Mouse (Mus musculus): Measurements from ENCODE around the gene Tbc1d16. TPM values are rescaled to one million over a fixed set of nuclear protein-coding genes. Genes with fewer than 3 reads are reported as not detected.
A peak's percentile ranks its signal among the peaks of the same experiment; 100 is the strongest.

Tbc1d16 gene
- polyA plus RNA-seq, 1 experiment = 15.8 TPM

DNA sequence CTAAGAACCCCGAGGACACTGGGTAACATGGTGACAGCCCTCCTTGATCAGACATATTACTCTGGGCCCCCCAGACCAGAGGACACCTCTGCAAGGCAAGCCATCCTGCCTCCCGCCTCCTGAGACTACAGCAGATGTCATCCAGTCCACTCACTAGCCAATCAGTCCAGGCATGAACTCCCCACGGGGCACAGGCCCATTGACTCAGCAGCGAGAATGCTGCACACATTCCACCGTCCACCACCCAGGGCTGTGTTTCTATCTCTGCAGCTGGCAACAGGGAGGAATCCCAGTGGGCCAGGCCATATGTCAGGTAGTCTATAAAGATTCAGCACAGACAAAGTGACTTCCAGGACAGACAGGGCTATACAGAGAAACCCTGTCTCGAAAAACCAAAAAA, 20.3 kb downstream of the Tbc1d16 start:
- no peak for DNase-seq (ENCODE audit: low spot score)

DNA sequence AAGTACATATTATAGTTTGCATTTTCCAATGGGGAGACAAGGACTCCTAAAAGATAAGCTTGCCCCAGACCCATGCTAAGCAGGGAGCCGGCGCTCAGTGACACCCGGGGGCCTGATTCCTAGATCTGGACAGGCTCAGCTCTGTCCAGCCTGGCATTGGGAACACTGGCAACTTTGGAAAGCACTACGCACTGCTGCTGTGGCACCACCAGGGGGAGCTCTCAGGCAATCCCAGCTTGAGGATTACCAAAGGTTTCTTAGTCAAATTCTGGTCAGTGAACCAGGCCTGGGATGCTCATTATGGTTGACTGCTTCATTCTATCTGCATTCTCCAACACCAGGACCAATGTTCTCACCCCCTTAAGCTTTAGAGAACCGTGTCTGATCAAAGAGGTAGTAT, 21.7 kb downstream of the Tbc1d16 start:
- peak; percentile 65 for DNase-seq (ENCODE audit: low spot score)

DNA sequence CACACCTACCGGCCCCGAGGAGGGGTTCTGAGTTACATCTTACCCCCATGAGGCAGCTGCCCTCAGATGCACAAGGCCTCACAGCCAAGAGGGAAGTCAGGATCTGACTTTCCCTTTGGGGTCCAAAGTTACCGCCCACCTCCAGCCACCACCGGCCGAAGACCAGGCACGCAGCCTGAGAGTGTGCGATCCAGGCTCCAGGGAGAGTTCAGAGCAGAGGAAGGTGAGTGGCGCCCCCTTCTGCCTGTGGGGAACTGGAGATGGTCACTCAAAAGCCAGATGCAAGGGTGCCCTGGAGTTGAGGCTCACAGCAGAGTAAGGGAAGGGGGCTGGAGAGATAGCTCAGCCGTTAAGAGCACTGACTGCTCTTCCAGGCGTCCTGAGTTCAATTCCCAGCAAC, 22.6 kb downstream of the Tbc1d16 start:
- no peak for DNase-seq (ENCODE audit: low spot score)

DNA sequence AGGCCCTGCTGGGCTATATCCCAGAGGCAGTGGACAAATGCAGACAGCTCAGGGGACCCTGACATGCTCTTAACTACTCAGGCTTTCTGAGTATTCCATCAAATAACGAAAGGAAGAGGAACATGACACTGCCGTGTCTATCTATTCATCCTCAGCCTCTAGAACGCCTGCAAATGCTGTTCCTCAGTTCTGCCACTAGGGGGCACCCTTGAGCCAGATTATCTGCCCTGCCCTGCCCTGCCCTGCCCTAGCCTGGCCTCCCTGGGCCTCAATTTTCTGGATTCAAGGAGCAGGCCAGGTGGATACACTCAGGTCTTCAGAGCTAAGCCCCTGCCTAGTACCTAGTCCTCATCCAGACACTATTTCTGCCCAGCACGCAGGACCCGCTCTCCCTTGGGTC, 24.9 kb downstream of the Tbc1d16 start:
- no peak for DNase-seq (ENCODE audit: low spot score)

DNA sequence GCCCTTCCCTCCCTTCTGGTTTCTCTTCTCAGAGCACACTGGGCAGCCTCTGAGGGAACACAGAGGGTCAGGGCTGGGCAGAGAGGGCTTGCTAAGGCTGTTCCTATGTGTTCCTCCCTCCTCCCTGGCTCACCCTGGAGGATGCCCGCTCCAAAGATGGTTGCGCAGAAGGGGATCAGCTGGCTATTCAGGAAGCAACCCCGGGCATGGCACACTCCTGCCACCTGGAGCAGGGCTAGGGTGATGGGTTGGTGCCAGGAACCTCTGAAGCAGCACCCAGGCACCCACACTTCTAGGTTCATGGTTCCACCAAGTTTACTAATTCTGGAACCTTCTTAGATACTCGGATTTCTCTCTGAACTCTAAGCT, 29.1 kb downstream of the Tbc1d16 start:
- no peak for DNase-seq (ENCODE audit: low spot score)

DNA sequence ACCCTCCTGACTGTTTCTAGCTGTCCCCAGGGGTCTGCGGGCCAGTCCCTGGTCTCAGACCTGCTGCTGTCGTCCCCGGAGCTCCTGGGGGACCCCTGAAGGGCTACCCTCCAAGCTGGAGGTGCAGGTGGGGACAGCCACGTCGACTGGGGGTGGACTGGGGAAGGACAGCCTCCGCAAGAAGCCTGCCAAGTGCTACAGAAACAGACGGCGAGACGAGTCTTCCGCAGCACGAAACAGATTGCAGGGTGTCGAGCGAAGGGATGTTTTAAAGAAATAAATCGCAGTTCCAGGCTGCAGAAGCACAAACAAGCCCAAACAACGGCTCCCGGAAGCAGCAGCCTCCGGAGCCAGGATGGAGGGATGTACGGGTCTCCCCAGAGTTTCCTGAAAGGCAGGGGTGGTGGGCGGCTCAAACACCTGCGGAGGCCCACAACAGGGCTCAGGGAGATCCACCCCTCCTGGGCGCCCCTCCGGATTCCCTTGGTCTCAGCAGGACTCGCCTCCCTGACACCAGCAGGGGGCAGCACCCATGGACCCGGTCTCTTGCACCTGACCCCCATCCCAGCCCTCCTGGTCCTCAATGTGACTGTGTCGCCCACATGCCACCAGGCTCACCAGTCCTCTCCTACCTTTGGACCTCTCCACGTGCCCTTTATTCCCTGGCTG, 29.6 kb downstream of the Tbc1d16 start:
- DNase-seq (ENCODE audit: low spot score) = no peak

DNA sequence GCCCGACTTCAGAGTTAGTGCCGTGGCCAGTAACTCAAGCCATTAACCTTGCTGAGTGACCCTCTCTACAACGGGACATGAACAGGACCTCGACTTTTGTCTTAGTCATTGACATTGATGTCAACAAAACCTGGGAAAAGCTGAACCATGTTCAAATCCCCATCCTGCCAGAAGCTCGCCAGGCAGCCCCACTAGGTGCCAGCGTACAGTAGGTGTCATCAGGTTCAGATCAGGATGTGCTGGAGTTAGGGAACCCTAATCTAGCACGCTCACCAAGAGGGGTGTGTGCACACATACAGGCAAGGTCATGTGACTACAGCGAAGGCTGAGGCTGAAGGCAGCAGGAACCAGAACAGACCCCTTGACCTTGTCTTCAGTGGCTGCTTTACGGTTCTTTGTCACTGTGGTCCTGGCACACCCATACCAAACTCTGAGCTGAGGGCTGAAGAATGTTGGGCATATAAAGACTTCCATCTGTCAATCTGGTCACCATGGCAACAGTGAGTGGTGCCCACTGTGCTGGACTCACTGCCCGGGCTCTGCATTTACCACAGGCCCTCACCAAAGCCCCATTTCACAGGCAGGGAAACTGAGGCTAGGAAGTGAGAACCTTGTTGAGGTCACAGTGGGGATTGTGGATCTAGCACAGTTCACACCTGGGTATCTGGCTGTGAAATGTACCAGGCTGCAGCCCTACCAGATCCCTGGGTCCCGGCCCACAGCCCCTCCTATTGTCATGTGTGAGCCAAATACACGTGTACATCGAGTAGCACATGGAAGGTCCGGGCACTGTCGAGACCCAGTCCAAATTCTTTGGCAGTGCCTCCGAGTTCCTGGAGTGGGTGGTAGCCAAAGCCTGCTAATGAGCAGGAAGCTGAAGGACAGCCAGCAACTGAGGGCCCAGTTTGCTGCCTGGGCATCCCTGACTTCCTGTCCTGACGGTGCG, 30.4 kb downstream of the Tbc1d16 start:
- DNase-seq (ENCODE audit: low spot score) = no peak

DNA sequence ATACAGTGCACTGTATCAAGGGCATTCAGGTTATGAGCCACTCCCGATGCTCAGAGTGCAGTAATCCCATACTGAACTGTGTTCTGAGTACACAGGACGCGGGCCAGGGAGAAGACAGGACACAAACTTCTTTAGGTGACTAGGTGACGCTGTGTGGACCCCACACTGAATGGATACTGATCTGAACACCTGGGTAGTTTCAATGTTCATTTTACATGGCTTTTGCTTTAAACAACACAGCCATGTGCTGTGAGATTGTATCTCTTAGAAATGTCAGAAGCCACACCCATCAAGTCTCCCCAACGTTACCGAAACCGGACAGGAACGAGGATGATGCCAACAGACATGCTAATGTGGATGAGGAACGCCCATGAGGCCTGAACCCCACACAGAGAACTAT, 35.7 kb downstream of the Tbc1d16 start:
- no peak for DNase-seq (ENCODE audit: low spot score)

DNA sequence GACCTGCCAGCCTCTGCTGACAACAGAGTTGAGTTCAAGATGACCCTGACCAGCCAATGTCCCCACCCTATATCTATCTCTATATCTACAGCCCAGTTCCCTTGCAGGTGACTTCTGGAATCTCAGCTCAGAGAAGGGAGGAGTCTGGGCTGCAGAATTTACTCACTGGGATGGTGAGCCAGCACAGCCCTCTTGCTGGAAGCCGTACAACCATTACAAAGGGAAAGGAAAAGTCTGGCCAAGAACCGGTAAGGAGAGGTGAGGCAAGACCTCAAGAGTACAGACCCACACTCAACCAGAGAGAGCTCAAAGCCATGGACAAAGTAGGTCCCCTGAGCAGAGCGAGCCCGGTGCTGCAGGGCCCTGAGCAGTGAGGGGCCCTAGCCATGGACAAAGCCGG, 36.1 kb downstream of the Tbc1d16 start:
- no peak for DNase-seq (ENCODE audit: low spot score)

DNA sequence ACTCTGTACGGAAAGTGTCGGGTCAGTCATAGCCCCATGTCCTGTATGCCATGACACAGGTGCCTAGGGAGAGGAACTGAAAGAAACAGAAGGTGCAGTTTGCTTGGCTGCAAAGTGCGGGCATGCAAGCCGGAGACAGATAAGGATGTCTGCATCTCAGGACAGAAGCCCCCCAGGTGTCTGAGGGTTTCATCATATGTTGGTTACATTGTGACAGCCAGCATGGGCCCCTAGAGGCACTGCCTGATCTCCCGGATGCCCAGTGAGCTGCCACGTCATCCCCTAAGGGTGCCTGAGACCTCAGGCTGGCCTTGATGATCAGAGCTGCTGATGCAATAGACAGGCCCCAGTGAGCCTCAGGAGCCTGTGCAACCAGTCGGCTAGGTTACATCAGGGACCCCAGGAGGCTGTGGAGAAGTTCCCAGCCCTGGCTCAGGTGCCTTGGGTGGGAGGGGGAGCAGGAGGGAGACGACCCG, 36.7 kb downstream of the Tbc1d16 start:
- no peak for DNase-seq (ENCODE audit: low spot score)

DNA sequence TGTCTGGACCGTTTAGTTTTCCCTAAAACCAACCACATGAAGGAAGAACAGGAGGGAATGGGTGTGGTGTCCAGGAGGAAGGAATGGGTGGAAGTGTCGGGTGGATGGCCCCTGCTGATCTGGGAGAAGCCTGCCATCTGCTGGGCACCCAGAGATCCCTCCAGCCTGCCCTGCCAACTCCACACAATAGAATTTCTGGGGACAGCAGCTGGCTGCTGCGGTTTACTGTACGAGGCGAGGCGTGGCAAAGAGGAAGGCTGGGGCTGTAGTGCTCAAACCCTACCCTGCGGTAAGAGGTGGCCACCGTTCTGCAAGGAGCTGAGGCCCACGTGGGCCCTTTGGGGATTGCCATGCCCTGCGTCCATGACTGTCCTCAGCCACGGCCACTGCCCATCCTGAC, 37.8 kb downstream of the Tbc1d16 start:
- no peak for DNase-seq (ENCODE audit: low spot score)

DNA sequence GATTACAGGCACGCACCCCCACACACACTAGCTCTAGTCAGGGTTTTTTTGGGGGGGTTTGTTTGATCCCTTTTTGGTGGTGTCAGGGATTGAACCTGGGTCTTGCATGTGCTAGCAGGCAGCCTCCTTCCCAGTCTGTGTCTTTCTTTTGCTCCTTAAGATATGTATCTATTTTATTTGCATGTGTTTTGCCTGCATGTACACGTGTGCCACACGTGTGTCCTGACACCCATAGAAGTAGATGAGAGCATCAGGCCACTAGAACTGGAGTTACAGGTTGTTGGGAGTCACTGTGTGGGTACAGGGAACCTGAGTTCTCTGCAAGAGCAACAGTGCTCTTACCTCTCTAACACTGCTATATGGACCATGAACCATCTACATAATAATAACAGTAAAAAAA, 39.0 kb downstream of the Tbc1d16 start:
- DNase-seq (ENCODE audit: low spot score) = no peak

DNA sequence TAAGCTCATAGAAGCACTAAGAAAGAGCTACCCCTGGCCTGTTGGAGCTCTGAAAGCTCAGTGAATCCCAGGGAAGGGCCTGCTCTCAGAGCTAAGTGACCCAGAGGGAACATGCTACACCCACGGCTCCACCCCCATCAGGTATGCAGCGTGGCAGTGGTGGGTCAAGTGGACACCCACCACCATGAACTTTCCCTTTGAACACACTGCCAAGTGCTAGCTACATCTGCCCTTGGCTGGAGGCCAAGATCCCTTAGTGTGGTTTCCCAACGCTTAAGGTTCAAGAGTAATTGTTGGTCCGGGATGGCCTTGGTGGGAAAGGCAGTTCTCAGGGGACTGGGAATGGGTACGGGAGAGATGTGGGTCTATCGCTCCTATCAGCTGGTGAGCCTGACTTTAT, 39.9 kb downstream of the Tbc1d16 start:
- DNase-seq (ENCODE audit: low spot score) = no peak

DNA sequence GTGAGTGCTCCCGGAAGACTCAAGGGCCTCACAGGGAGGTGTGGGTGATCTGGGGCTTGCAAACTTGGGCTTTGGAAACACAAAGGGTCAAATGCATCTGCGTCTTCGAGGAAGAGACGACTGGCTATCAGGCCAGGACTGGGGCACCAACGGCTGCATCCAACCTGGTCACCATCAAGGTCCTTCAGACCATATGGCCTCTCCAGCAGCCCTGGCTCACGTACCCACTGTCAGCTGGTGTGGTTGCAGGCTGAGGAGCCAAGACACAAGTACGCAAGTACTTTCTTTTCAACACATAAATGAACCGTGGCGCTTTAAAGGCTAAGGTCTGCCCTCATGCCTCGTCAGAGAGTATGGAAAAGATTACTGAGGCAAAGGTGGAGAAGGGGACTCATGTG, 40.5 kb downstream of the Tbc1d16 start:
- no peak for DNase-seq (ENCODE audit: low spot score)

DNA sequence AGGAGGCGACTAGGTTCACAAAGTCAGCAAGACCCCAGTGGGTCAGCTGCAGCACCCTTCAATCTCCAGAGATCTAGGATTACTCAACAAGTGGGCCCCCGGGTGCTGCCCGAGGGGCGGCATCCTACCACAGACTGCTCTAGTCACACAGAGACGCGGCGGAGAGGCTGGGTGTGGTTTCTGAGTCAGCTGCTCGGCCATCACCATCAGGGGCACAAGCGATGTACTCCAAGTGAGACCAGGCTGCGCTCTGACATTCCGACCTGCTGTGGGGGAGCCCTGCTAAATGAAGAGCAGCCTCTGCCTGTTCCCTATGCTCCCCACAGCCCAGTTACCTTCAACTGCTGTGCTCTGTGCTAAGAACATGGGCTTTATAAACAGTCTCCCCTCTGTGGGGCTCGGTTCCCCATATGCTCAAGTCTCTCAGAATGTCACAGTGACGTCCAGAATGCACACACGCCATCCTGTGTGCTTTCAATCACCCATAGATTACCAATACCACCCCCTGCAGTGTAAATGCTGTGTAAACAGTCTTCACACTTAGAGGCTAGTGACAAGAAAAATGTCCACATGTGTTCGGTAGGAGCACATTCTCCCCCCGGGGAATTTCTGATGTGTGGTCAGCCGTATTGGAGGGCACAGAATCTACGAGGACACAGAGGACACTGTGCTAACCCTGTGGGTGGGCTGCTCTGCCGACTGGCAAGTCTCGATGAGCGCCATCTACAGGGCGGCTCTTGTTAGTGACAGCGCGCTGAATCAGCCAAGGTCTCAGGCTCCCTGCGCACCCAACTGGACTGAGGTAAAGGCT, 41.1 kb downstream of the Tbc1d16 start:
- DNase-seq (ENCODE audit: low spot score) = no peak

DNA sequence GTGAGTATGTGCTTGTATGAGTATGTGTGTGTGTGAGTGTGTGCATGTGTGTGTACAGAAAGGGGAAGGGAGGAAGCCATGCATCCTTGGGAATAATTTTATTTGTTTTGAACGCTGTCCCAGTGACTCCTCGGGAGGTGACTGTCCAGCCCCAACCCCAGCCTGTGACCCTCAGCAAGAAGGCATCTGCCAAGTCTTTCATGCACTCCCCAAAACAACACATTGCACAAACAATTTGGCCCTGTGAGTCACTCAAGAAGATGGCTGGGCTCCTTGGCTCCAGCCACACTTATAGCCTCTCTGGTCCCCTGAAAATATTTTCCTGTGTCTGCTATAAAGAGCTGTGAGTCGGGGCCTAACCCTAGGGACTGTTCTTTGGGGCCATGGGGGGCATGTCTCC, 41.9 kb downstream of the Tbc1d16 start:
- DNase-seq (ENCODE audit: low spot score) = no peak

DNA sequence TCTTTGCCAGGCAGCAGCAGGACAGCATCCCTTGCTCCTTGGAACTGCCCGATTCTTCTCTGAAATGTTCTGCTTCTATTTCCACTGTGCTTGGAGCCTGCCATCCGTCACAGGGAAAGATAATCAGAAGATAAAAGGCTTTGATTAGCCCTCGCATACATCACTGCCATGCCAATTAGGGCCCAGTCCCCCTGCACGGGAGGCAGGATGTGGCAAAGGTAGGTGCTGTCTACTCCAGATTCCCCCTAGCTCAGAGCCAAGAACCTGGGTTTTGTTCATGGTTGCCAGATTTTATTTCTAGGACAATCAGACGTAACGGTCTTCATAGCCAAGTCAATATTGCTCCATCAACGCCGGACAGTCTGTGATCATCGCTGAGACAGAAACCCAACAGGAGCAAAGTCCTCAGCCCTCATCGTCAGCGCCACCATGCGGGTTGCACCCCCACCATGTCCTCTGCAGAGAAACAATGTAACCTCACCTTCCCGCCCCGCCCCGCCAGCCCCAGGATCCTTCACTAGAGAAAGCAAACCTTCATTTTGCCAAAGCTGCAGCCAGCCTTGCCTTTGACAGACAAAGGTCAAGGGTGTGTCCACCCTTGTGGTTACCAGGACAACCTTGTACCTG, 44.5 kb downstream of the Tbc1d16 start:
- DNase-seq (ENCODE audit: low spot score) = no peak

DNA sequence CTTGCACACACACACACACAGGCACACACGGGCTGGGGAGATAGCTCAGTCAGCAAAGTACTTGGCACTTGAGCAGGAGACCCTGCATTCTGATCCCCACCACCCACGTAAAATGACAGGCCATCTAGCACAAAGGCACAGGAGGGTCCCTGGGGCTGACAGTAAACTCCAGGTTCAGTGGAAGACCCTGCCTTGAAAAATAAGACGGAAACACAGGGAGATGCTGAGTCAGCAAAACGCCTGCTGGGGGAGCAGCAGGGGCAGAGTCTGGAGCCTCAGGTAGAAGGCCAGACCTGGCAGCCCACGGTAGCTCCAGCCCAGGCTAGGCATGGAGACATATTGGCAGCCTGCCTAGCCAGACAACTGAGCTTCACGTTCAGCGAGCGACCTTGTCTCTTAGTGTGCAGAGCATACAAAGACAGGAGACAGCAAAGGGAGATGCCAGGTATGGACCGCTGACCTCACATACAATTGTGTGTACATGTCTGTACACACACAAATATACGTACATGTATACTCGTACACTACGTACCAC, 46.4 kb downstream of the Tbc1d16 start:
- DNase-seq (ENCODE audit: low spot score) = no peak

DNA sequence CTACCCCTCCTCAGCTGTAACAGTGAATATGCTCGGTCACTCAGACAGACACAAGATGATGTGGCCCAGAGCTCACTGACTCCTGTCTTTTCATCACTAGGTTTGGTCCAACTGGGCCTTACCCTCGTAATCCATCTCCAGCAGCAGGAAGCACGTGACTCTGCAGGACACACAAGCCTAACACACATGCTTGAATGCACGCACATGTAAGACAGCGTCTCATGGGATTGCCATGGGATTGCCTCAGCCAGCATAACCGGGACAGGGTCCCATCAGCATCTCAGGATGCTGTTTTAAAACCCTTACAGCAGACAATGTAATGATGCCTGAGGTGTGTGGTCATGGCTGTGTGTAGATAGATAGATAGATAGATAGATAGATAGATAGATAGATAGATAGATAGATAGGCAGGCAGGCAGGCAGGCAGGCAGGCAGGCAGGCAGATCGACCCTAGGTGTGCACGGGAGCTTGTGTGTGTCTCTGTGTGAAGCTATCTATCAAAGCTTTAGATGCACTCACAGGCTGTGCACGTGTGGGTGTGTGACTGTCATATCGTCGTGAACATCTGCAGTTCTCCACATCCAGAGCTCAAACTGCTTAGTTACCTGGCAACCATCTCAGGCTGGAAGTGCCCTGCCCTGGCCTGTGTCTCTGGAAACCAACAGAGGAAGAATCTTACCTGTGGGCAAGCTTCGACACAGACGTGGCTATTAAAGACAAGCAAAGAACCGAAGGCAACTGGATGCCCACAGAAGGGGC, 47.3 kb downstream of the Tbc1d16 start:
- DNase-seq (ENCODE audit: low spot score) = no peak

DNA sequence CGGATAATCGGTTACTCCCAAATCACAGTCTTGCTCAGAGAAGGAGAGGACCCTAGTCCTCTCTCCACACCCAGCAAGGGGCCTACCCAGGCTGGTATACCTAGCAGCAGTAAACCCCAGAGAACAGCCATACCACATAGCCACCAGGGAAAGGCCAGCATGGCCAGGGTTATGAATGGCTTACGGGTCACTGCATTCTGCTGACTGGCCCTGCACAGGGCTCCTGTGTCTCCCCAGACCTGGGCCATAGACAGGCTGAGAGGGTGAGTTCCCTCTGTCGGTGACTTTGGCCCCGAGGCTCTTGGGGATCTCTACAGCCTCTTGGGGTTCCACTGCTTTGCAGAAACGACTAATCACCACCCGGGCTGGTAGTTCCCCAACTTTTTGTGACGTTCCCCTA, 50.0 kb downstream of the Tbc1d16 start:
- DNase-seq (ENCODE audit: low spot score) = no peak

Measured in urinary bladder, adult 2 months (tissue).